Mouse (Mus musculus): ENCODE results near the gene Krtap28-13.

- TF ChIP-seq CTCF (IDR thresholded peaks at IDR 0.05) (no peak), POLR2A (IDR thresholded peaks at IDR 0.05; ENCODE audit: insufficient read depth, low read depth, low read length) (no peak)
Measured at GRCm38 (mm10) chr1:83099160-83099559, 38.4 kb downstream of the Krtap28-13 start.

All from heart, adult 2 months (tissue).